Mouse (Mus musculus) B cell, adult 67 days (primary cell): ENCODE measurements around the gene Susd3. TPM values are rescaled to one million over a fixed set of nuclear protein-coding genes. Genes with fewer than 3 reads are reported as not detected.

Source experiments
- total RNA-seq, 2 experiments: library from RNA; stranded (reverse); gene quantifications; 4 replicates each; pipeline ENCODE4 v1.2.4; 2023

The Susd3 gene
- 10 to 100 TPM; 64.9 to 68.2 TPM for total RNA-seq

GRCm38 (mm10) chr13:49248467-49248862 lies at the start of gene Susd3:
TSS of gene Susd3 (minus strand) at chr13:49248706.

GRCm38 (mm10) chr13:49215504-49216219 lies 32.8 kb downstream of the Susd3 start, which contains the start of gene Card19:
TSS of gene Card19 (minus strand) at chr13:49216037.

GRCm38 (mm10) chr13:49187288-49188218 lies 61.0 kb downstream of the Susd3 start, which contains the start of gene Ninj1:
TSS of gene Ninj1 (plus strand) at chr13:49187485.

Other genes with a start within 250 kb of the Susd3 start
- gene Wnk2, start 100.7 kb downstream of the Susd3 start, total RNA-seq, result under 1 TPM; 0.17 to 0.65 TPM
- 10 to 100 TPM; 19.0 to 22.1 TPM for gene Ninj1, start 61.2 kb downstream of the Susd3 start, total RNA-seq
- 10 to 100 TPM; 47.9 to 52.1 TPM for gene Card19, start 32.7 kb downstream of the Susd3 start, total RNA-seq
- gene Fgd3, start 71.6 kb upstream of the Susd3 start, total RNA-seq, result 100 to 1,000 TPM; 102 to 108 TPM
- gene Bicd2, start 92.9 kb upstream of the Susd3 start, total RNA-seq, result 10 to 100 TPM; 22.7 to 28.7 TPM
- gene Ippk, start 172.5 kb upstream of the Susd3 start, total RNA-seq, result 1 to 10 TPM; 8.9 to 9.0 TPM
- gene Tes3-ps, start 244.6 kb upstream of the Susd3 start, total RNA-seq, result under 1 TPM; 0.55 to 0.68 TPM